Mouse (Mus musculus) CD4-positive, CD25-positive, alpha-beta regulatory T cell, adult 4 months (primary cell): Measurements from ENCODE around the gene Otud3. TPM values are rescaled to one million over a fixed set of nuclear protein-coding genes. Genes with fewer than 3 reads are reported as not detected.

Experiments used
- polyA plus RNA-seq, 2 experiments: library from polyadenylated mRNA; unstranded; fragments of 100-300 nt; shearing (Covaris generic); gene quantifications; one replicate each; pipeline ENCODE4 v1.2.1; 2017

Otud3 gene
- polyA plus RNA-seq, 2 experiments from 2014 or later, result 0.62 TPM; not detected in 1

Other genes starting within 250 kb of the Otud3 start
- not detected for gene Pla2g2c, start 189.2 kb downstream of the Otud3 start, polyA plus RNA-seq
- not detected for gene Ubxn10, start 176.8 kb downstream of the Otud3 start, polyA plus RNA-seq
- gene Pla2g2f, start 156.3 kb downstream of the Otud3 start, polyA plus RNA-seq, result not detected
- gene Pla2g2d, start 138.2 kb downstream of the Otud3 start, polyA plus RNA-seq, result under 1 TPM; 0.15 to 0.85 TPM
- gene Pla2g5, start 50.5 kb downstream of the Otud3 start, polyA plus RNA-seq, result not detected
- not detected for gene Gm13030, start 40.0 kb downstream of the Otud3 start, polyA plus RNA-seq
- gene Pla2g2e, start 36.0 kb downstream of the Otud3 start, polyA plus RNA-seq, result not detected
- not detected for gene Rnf186, start 53.2 kb upstream of the Otud3 start, polyA plus RNA-seq
- 10 to 100 TPM; 22.5 to 44.8 TPM for gene Tmco4, start 58.9 kb upstream of the Otud3 start, polyA plus RNA-seq
- gene Htr6, start 161.6 kb upstream of the Otud3 start, polyA plus RNA-seq, result not detected
- gene Nbl1, start 179.0 kb upstream of the Otud3 start, polyA plus RNA-seq, result under 1 TPM; 0.46 to 0.78 TPM
- 100 to 1,000 TPM; 277 to 314 TPM for gene Minos1, start 217.2 kb upstream of the Otud3 start, polyA plus RNA-seq